In genomic region chr14:47396165-47396652, GRCm38 (mm10) we compare ENCODE assay signal across 9 mouse cellular contexts. TPM values are rescaled to one million over a fixed set of nuclear protein-coding genes. Genes with fewer than 3 reads are reported as not detected.
DNase-seq lines count a peak whose midpoint lies in the region; ATAC-seq and TF ChIP-seq lines count a peak whose summit lies in the region.
"Had no signal": no experiment of that assay in that cellular context is flagged by ENCODE, and none has a peak within 500 bp of the region (broad histone marks: within the 10 kb centered on the region; RNA-seq: fewer than 3 reads in every experiment).

No protein-coding gene starts in this region.

- TF ChIP-seq CTCF in lung, adult 2 months (IDR thresholded peaks at IDR 0.05; ENCODE audit: insufficient read depth, low read length) = peak; percentile 48

- no peak for DNase-seq in lung, adult 2 months
- no peak for DNase-seq in lung, adult 18-20 months
- DNase-seq in R1 (ENCODE audit: low read depth, low spot score) = peak; percentile 79
- DNase-seq in embryo, embryonic 10 days (ENCODE audit: low spot score) = peak; percentile 35
- peak; percentile 87 for DNase-seq in induced T-regulatory cell, adult 2 months (ENCODE audit: low read depth)
- DNase-seq in thymus, postnatal 14 days = peak; percentile 67
- DNase-seq in spleen, postnatal 14 days (ENCODE audit: low spot score in 2 of 2) = no peak

- peak; percentile 63 for ATAC-seq in megakaryocyte, adult 5-6 weeks (ENCODE audit: poor library complexity, severe bottlenecking)

- 62% methylated on average over 5 of the region's 5 CpGs for WGBS in lung, adult 2 months

- no peak for TF ChIP-seq POLR2A in lung, adult 2 months (IDR thresholded peaks at IDR 0.05; ENCODE audit: borderline replicate concordance, extremely low read depth, low read depth, low read length)

- no peaks in the 10 kb centered on the region for H3K4me1 ChIP-seq in lung, adult 2 months (ENCODE audit: control insufficient read depth, insufficient read depth, low read length)
- H3K4me1 ChIP-seq: heart, embryonic 13.5 days had no signal

- H3K4me3 ChIP-seq in lung, adult 2 months (replicated peaks; ENCODE audit: extremely low read depth, low read depth, low read length) = no peak overlapping the region
- H3K4me3 ChIP-seq: heart, embryonic 13.5 days had no signal

RNA-seq across cellular contexts. Expression of gene Dlgap5, which starts 22.0 kb away (rescaled TPM):
- 0.48 and 1.1 TPM in 2 replicates for polyA plus RNA-seq in lung, adult 2 months (2012; rRNA removed)
- 55.8 and 59.1 TPM in 2 replicates for total RNA-seq in megakaryocyte, adult 5-6 weeks (2015)
- 98.6 and 105 TPM in 2 replicates for total RNA-seq in megakaryocyte, adult 5-6 weeks (2017)

RNA-seq across cellular contexts. Expression of gene Lgals3, which starts 28.7 kb away (rescaled TPM):
- polyA plus RNA-seq in lung, adult 2 months (2012; rRNA removed) = 276 and 279 TPM in 2 replicates
- 1,575 and 1,670 TPM in 2 replicates for total RNA-seq in megakaryocyte, adult 5-6 weeks (2015)
- 496 and 508 TPM in 2 replicates for total RNA-seq in megakaryocyte, adult 5-6 weeks (2017)

RNA-seq across cellular contexts. Expression of gene Fbxo34, which starts 54.0 kb away (rescaled TPM):
- polyA plus RNA-seq in lung, adult 2 months (2012; rRNA removed) = 9.9 and 10.9 TPM in 2 replicates
- 11.2 and 17.5 TPM in 2 replicates for total RNA-seq in megakaryocyte, adult 5-6 weeks (2015)
- 20.7 and 21.8 TPM in 2 replicates for total RNA-seq in megakaryocyte, adult 5-6 weeks (2017)

Comparison
In these comparisons a context has a peak if more than half of its experiments do, and no peak if none do; other contexts are left out.
1. DNase-seq: peak in R1 (single experiment), embryo, embryonic 10 days (single experiment), induced T-regulatory cell, adult 2 months (single experiment) and thymus, postnatal 14 days (single experiment); none in lung, adult 2 months (single experiment), lung, adult 18-20 months (0 of 2) and spleen, postnatal 14 days (0 of 2).